Mouse (Mus musculus): Measurements from ENCODE around the gene Psma6.

Psma6 gene

DNA sequence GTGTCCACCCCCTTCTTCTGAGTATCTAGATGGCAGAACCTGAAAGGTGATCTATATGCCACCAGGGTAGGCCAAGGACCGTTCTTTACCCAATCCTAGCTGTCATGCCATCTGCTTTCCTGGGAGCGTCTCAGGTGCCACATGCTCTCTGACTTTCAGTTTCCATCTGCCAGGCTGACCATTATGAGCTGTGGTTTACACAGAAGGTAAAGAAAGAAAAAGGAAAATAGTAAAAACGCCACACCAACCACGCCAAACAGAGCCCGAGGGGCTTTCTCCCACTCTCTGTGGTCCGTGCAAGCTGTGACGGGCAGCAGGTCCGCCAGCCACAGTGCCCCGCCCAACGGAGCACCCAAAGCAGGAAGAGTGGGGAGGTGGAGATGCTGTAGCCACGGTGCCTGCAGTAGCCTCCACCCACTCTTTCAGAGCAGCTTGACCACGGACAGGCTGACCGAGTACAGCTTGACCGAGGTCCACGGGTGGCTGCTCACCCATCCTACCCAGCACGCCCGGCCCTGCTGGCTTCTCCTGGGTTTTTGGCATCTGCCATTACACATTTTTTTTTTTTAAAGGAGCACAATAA lies 81.5 kb downstream of the Psma6 start:
- DNase-seq = peak; percentile 67

DNA sequence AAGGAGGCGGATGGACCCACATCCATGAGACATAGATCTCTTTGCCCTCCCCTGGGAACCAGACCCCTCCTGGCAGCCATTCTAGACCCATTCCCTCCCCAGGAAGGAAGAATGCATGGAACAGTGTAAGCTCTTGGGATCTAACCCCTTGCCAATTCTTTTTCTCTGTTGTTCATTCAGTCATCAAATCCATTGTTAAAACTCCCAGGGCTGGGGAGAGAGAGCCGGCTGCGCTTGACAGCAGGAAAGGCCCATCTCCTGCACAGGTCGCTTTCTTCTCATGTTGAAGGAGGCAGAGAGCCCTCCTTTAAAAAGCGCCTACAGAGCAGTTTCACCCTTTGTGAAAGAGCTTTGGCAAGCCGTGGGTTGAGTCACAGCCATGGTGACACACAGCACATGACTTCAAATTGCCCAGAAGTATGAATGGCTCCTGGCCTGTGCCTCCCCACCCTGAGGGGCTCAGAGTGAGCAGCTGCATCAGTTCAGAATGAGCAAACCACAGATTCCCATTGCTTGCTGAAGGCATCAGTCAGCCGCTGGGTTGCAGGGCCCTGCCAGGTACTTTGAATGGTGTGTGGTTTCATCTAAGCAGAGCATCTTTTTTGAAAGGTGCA lies 82.2 kb downstream of the Psma6 start:
- DNase-seq = no peak

DNA sequence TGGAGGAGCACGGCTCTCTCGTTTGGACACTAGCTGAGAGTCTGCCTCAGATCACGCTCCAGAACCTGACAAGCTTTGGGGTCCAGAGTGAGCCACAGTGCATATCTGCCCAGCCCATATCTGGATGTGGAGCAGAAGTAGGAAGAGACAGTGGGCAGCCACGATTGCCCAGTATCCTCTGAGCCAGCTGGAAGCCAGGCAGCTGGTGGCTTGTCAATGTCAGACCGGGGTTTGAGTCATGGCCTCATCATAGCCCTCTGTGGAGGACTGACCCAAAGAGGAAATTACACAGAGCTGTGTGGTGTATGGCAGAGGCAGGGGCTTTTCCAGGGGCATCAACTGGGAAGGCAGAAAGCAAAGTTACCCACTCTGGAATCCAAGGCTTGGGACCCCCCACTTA lies 82.8 kb downstream of the Psma6 start:
- DNase-seq = no peak

DNA sequence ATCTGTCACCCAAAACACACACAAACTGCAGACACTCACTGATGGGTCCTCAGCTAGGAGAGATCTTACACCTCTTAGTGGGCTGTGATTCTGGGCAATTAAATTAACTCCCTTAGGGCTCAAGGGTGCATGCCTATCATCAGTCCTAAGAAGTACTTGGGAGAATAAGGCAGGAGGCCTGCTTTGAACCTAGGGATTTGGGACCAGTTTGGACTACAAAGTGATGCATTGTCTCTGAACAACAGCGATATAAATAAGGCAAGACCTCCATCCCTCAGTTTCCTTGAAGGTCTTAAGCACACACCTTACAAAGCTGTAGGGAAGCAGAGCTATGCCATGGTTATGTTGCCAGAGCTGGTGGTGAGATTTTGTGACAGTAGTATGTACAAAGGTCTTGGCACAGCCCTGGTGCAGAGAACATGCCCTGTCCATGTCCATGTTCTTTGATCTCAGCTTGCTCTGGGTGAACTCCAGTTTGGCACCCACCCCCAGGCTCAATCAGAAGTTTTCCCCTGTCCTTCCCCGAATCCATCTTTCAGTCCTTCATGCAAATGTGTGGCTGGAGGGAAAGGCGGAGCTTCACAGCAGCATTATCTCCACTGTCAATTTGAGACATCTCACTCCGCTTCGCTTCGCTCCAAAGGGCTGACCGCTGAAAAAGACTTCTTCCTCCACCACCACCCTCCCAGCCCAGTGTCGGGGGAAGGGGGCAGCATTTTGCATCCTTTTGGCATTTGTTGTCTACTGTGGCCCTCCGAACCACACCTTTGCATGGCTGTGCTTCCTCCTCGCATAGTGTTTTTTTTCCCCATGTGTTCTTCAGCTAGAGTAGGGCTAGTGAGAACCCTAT lies 83.5 kb downstream of the Psma6 start:
- no peak for DNase-seq

All from kidney, adult 9 months (tissue).